Mouse (Mus musculus): Measurements from ENCODE around the gene Plekhg3. TPM values are rescaled to one million over a fixed set of nuclear protein-coding genes. Genes with fewer than 3 reads are reported as not detected.

Gene Plekhg3
- 19.6 and 20.5 TPM in 2 replicates for total RNA-seq (2014; fragmentation: Nextera tagmentation)
- total RNA-seq (2017): 13.3 and 15.6 TPM in 2 replicates

- no peak for ATAC-seq (replicated peaks; ENCODE audit: poor library complexity, severe bottlenecking)
These were observed at the start of gene Plekhg3 for GRCm38 (mm10) chr12:76530580-76531139. Gene Plekhg3, plus strand, starts transcription at chr12:76530891.

GRCm38 (mm10) chr12:76482446-76482845 lies 48.2 kb upstream of the Plekhg3 start:
- no peak for ATAC-seq (replicated peaks; ENCODE audit: poor library complexity, severe bottlenecking)

GRCm38 (mm10) chr12:76482948-76483347 lies 47.7 kb upstream of the Plekhg3 start:
- no peak for ATAC-seq (replicated peaks; ENCODE audit: poor library complexity, severe bottlenecking)

- ATAC-seq (replicated peaks; ENCODE audit: poor library complexity, severe bottlenecking): no peak
These were observed 45.8 kb upstream of the Plekhg3 start for GRCm38 (mm10) chr12:76484881-76485280.

- no peak for ATAC-seq (replicated peaks; ENCODE audit: poor library complexity, severe bottlenecking)
These were observed 45.3 kb upstream of the Plekhg3 start for GRCm38 (mm10) chr12:76485381-76485780.

GRCm38 (mm10) chr12:76486943-76487342 lies 43.7 kb upstream of the Plekhg3 start:
- ATAC-seq (replicated peaks; ENCODE audit: poor library complexity, severe bottlenecking): peak; percentile 30; the same call in 1 of the 2 replicates

GRCm38 (mm10) chr12:76490798-76491197 lies 39.9 kb upstream of the Plekhg3 start:
- ATAC-seq (replicated peaks; ENCODE audit: poor library complexity, severe bottlenecking): peak; percentile 46

- ATAC-seq (replicated peaks; ENCODE audit: poor library complexity, severe bottlenecking): no peak
These were observed 37.2 kb upstream of the Plekhg3 start for GRCm38 (mm10) chr12:76493462-76493861.

- peak; percentile 12; the same call in 1 of the 2 replicates for ATAC-seq (replicated peaks; ENCODE audit: poor library complexity, severe bottlenecking)
These were observed 35.3 kb upstream of the Plekhg3 start for GRCm38 (mm10) chr12:76495381-76495780.

GRCm38 (mm10) chr12:76496324-76496723 lies 34.4 kb upstream of the Plekhg3 start:
- ATAC-seq (replicated peaks; ENCODE audit: poor library complexity, severe bottlenecking): peak; percentile 49; the same call in 1 of the 2 replicates

GRCm38 (mm10) chr12:76499276-76499675 lies 31.4 kb upstream of the Plekhg3 start:
- no peak for ATAC-seq (replicated peaks; ENCODE audit: poor library complexity, severe bottlenecking)

GRCm38 (mm10) chr12:76500055-76500454 lies 30.6 kb upstream of the Plekhg3 start:
- no peak for ATAC-seq (replicated peaks; ENCODE audit: poor library complexity, severe bottlenecking)

GRCm38 (mm10) chr12:76500896-76501295 lies 29.8 kb upstream of the Plekhg3 start:
- peak; percentile 64 for ATAC-seq (replicated peaks; ENCODE audit: poor library complexity, severe bottlenecking)

- ATAC-seq (replicated peaks; ENCODE audit: poor library complexity, severe bottlenecking): no peak
These were observed 27.7 kb upstream of the Plekhg3 start for GRCm38 (mm10) chr12:76502981-76503380.

GRCm38 (mm10) chr12:76506522-76506921 lies 24.2 kb upstream of the Plekhg3 start:
- ATAC-seq (replicated peaks; ENCODE audit: poor library complexity, severe bottlenecking): no peak

GRCm38 (mm10) chr12:76507791-76508190 lies 22.9 kb upstream of the Plekhg3 start:
- ATAC-seq (replicated peaks; ENCODE audit: poor library complexity, severe bottlenecking): peak; percentile 9; the same call in 1 of the 2 replicates

GRCm38 (mm10) chr12:76508909-76509440 lies 21.7 kb upstream of the Plekhg3 start:
- no peak for ATAC-seq (replicated peaks; ENCODE audit: poor library complexity, severe bottlenecking)

GRCm38 (mm10) chr12:76512731-76513130 lies 18.0 kb upstream of the Plekhg3 start:
- no peak for ATAC-seq (replicated peaks; ENCODE audit: poor library complexity, severe bottlenecking)

- ATAC-seq (replicated peaks; ENCODE audit: poor library complexity, severe bottlenecking): no peak
These were observed 15.8 kb upstream of the Plekhg3 start for GRCm38 (mm10) chr12:76514842-76515241.

GRCm38 (mm10) chr12:76518000-76518399 lies 12.7 kb upstream of the Plekhg3 start:
- ATAC-seq (replicated peaks; ENCODE audit: poor library complexity, severe bottlenecking): no peak

GRCm38 (mm10) chr12:76518909-76519842 lies 11.5 kb upstream of the Plekhg3 start:
- ATAC-seq (replicated peaks; ENCODE audit: poor library complexity, severe bottlenecking): peak; percentile 66

Measured in granulocyte monocyte progenitor cell, adult 5-6 weeks (primary cell).